Mouse (Mus musculus) liver, adult 2 months (tissue): ENCODE results near the gene Tln2.

Experiments
- CTCF ChIP-seq: fragments of 200-500 bp; IDR thresholded peaks from 2 replicates; pipeline ENCODE4 v1.5.1; 2011; ENCODE audit warnings: low read depth, low read length, control low read depth
- POLR2A ChIP-seq: fragments of 200-500 bp; IDR thresholded peaks from 2 replicates; pipeline ENCODE4 v1.6.1; 2011; ENCODE audit warnings: low read length, control low read depth; ENCODE audit not compliant: insufficient read depth; ENCODE audit errors: extremely low read depth

DNA sequence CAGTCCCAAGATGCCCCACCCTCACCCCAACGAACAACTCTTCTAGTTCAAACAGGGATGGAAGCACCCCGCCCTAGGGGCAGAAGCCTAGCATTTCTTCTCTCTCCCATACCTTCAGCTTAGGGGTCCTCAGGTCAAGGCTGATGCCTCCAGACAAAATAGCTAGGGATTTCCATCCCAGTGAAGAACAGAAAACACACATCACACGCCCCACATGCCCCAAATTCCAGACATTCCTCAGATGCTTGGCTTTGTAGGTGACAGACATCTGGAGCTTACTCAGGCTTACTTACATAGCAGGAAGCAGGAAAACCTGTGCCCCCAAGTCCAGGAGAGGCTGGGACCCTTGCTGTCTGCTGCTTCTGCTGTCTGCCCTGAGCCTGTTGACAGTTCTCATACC lies 351.1 kb downstream of the Tln2 start:
- TF ChIP-seq CTCF (no peak), POLR2A (no peak)
